Mouse (Mus musculus) stomach, embryonic 15.5 days (tissue): Measurements from ENCODE around the gene P2ry12. TPM values are rescaled to one million over a fixed set of nuclear protein-coding genes. Genes with fewer than 3 reads are reported as not detected.

Experiments
- ATAC-seq: fragments of 200-750 bp; cut with Nextera tagmentation; 2 replicates; pipeline ENCODE4 v1.8.0; 2017; ENCODE audit warnings: low read depth, moderate number of reproducible peaks, moderate TSS enrichment; ENCODE audit not compliant: insufficient read depth, low FRiP score
- H3K27ac ChIP-seq: fragments of 300-500 bp; sonication (generic); 2 replicates; pipeline ENCODE4 v1.5.1; 2015; ENCODE audit warnings: mild to moderate bottlenecking, inconsistent platforms
- H3K27me3 ChIP-seq: fragments of 300-500 bp; sonication (generic); replicated peaks from 2 replicates; pipeline ENCODE4 v1.6.1; 2015; ENCODE audit warnings: inconsistent platforms
- H3K36me3 ChIP-seq: fragments of 300-500 bp; sonication (generic); 2 replicates; pipeline ENCODE4 v1.6.1; 2015; ENCODE audit warnings: inconsistent platforms
- H3K4me1 ChIP-seq: fragments of 300-500 bp; sonication (generic); 2 replicates; pipeline ENCODE4 v1.6.1; 2015; ENCODE audit warnings: inconsistent platforms
- H3K4me2 ChIP-seq: fragments of 300-500 bp; sonication (generic); 2 replicates; pipeline ENCODE4 v1.6.1; 2015; ENCODE audit warnings: mild to moderate bottlenecking, inconsistent platforms
- H3K4me3 ChIP-seq: fragments of 300-500 bp; sonication (generic); replicated peaks from 2 replicates; pipeline ENCODE4 v1.5.1; 2015; ENCODE audit warnings: inconsistent platforms
- H3K9ac ChIP-seq: fragments of 300-500 bp; sonication (generic); 2 replicates; pipeline ENCODE4 v1.6.1; 2015; ENCODE audit warnings: inconsistent platforms
- H3K9me3 ChIP-seq: fragments of 300-500 bp; sonication (generic); 2 replicates; pipeline ENCODE4 v1.6.1; 2016; ENCODE audit warnings: inconsistent platforms
- WGBS: fragments of 180-500 bp; shearing (Covaris S2); methylation state at CpG from one replicate; pipeline ENCODE4 v1.1.7; 2015; 5-methylcytosine and 5-hydroxymethylcytosine counted together
- polyA plus RNA-seq: library from polyadenylated mRNA; unstranded; fragments of >200 nt; fragmentation: Nextera tagmentation; extraction: Ambion mirVana; gene quantifications from 2 replicates; pipeline ENCODE4 v1.2.1, GENCODE M21; 2015

The P2ry12 gene
- polyA plus RNA-seq, 1 experiment from 2014 or later: 3.4 TPM

DNA sequence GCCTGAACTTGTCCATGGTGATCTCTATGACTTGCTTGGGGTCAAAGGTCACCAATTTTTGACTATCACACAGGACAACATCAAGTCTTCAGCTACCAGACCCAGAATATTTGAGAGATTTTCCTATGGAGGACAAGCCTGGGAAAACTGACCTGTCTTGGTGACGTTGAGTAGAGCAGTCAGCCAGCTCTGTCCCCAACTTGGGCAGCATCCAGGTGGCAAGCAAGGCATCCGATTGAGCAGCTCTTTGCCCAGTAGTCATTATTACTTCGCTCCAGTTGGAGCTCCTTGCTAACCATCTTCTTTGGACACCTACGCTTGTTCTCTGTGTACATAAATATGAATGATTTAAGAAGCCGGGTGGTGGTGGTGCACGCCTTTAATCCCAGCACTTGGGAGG, 8.1 kb upstream of the P2ry12 start:
- no peaks in the 10 kb centered on the region for H3K36me3 ChIP-seq
- H3K9ac ChIP-seq: no peak overlapping the region
- 91% methylated on average over 6 of the region's 6 CpGs for WGBS
- no peak for ATAC-seq
- no peak overlapping the region for H3K4me2 ChIP-seq
- no peaks in the 10 kb centered on the region for H3K27me3 ChIP-seq
- H3K4me1 ChIP-seq: no peaks in the 10 kb centered on the region
- H3K27ac ChIP-seq: no peak overlapping the region
- H3K9me3 ChIP-seq: no peaks in the 10 kb centered on the region
- H3K4me3 ChIP-seq: no peak overlapping the region

DNA sequence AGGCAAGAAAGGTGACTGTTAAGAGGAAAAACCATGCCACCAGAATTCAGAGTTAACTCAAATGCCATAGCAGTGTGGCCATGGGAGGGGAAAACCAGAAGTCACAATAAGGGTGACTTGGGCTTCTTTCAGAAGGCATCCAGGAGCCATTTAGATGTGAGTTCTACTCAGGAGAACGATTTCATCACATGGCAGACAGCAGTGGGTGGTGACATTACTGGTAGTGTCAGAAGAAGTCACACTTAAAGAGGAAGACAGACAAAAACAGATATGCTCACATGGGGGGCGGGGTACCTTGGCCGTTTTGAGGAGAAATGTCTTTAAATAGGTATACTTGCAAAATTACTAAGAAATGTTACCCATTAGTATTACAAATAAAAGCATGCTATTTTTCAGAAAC, 1.3 kb upstream of the P2ry12 start:
- no peaks in the 10 kb centered on the region for H3K4me1 ChIP-seq
- H3K27me3 ChIP-seq: no peaks in the 10 kb centered on the region
- H3K4me2 ChIP-seq: no peak overlapping the region
- no peaks in the 10 kb centered on the region for H3K36me3 ChIP-seq
- no peak overlapping the region for H3K27ac ChIP-seq
- no peak overlapping the region for H3K9ac ChIP-seq
- WGBS: 76% methylated on average over 3 of the region's 3 CpGs
- H3K4me3 ChIP-seq: no peak overlapping the region
- no peaks in the 10 kb centered on the region for H3K9me3 ChIP-seq
- ATAC-seq: no peak

DNA sequence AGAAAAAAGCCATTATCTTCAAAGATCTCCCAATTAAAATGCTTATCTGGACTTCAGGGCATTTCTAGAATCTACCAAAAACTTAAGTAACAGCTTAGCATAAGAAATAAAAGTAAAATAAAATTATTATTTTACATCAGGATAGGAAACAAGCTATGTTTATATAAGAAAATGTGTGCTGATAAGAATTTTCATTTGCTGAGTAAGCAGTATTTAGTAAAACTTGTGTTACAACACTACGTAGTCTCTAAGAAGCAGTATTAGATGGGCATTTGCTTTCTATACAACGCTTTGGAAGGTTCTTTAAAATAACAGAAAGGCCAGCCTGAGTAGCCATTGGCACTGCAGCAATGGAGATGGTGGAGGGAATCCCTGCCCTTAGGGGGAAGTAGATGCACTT, 746 bp upstream of the P2ry12 start:
- H3K36me3 ChIP-seq: no peaks in the 10 kb centered on the region
- no peak overlapping the region for H3K9ac ChIP-seq
- no peak overlapping the region for H3K4me3 ChIP-seq
- H3K9me3 ChIP-seq: no peaks in the 10 kb centered on the region
- H3K27ac ChIP-seq: no peak overlapping the region
- ATAC-seq: no peak
- no peaks in the 10 kb centered on the region for H3K27me3 ChIP-seq
- no peaks in the 10 kb centered on the region for H3K4me1 ChIP-seq
- H3K4me2 ChIP-seq: no peak overlapping the region
- WGBS: 88% methylated on average over 2 of the region's 2 CpGs

DNA sequence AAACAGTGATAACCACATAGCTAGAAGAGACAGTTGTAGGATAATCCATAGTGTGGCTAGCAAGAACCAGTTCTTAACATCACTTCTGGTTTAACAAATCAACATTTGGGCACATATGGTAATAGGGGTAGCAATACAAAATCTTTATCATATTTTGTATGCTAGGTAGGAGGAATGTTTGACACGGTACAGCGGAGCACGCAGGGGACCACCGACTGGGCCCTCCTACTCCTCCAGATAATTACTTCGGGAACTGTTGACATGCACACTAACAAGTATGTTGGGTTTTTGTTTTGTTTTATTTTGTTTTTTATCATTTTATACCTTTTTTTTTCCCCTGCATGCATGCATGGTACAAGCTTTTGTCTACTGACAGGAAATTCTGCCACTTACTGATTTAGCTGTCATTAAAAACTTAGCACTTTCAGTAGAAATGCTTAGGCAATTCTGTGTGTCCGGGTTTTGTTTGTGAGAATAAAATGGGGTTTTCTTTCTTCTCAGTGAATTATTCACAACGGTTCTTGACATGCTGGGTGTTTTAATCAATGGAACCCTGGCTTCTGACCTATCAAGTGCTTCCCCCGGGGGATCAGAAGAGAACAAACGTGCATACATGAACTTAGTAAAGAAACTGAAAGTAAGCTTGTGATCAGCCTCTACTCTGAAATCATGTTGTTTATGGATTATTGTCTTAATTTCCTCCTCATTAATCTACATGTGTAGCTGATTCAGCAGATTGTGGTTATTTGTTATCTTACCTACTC, 780 bp downstream of the P2ry12 start:
- Histone ChIP-seq H3K4me1 (no peaks in the 10 kb centered on the region), H3K27me3 (no peaks in the 10 kb centered on the region), H3K27ac (no peak overlapping the region), H3K9ac (no peak overlapping the region), H3K4me2 (no peak overlapping the region), H3K36me3 (no peaks in the 10 kb centered on the region), H3K9me3 (no peaks in the 10 kb centered on the region), H3K4me3 (no peak overlapping the region)
- WGBS: 74% methylated on average over 9 of the region's 9 CpGs
- no peak for ATAC-seq

DNA sequence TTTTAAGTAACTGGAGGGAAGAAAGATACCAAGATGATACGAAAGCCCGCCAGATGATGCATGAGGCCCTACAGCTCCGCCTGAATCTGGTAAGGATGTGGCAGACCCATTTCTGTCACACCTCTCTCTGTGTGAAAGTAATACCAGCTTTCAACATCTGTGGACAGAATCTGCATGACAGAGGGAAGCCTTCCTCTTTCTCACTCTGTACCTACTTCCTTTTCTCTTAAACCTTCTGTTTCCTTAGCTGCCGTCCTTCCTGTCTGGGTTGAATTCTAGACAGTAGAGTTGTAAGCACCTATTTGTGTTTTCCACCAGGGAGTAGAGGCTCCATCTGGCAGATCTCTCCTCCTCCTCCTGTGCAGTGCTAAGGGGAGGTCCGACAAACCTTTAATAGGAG, 1.9 kb downstream of the P2ry12 start:
- Histone ChIP-seq H3K9ac (no peak overlapping the region), H3K4me2 (no peak overlapping the region), H3K27me3 (no peaks in the 10 kb centered on the region), H3K4me3 (no peak overlapping the region), H3K4me1 (no peaks in the 10 kb centered on the region), H3K36me3 (no peaks in the 10 kb centered on the region), H3K9me3 (no peaks in the 10 kb centered on the region), H3K27ac (no peak overlapping the region)
- ATAC-seq: no peak
- WGBS: 64% methylated on average over 5 of the region's 5 CpGs

DNA sequence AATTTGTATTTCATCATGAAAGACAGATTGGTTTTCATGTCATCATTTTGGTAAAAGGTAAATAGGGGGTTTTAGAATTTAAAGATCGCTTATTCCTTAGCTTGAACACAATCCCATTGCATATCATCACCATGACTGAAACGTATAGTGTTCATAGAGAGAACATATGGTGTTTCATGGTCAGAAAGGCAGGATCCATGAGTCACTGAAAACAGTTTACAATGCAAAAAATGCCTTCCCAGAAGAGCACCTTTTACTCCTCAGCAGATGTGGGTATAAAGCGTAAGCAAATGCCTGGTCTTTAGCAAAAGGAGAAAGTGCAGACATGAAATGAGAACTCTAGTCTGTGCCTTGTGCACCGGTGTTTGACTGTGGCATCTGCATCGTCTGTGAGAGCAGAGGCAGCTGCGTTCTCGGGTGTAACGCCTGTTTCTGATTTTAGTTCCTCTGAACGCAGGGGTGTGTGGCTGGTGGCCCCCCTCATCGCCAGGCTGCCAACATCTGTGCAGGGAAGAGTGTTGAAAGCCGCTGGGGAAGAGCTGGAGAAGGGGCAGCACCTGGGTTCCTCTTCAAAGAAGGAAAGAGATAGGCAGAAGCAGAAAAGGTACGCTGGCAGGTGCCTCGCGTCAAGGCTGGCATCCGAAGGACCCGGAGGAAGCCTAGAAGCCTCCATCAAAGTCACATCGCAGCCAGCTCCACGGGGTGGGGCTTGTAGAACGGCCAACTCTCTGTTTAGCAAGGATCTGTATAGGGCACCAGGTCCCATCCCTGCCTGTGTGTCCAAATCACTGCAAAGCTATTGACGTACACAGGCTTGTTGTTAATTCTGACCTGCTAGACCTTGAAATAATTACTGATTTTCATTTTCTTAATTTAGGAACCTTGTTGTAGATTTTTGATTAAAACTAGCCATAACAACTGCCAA, 4.7 kb downstream of the P2ry12 start:
- H3K27me3 ChIP-seq: no peaks in the 10 kb centered on the region
- no peak overlapping the region for H3K9ac ChIP-seq
- no peak overlapping the region for H3K27ac ChIP-seq
- H3K4me3 ChIP-seq: no peak overlapping the region
- no peak overlapping the region for H3K4me2 ChIP-seq
- no peak for ATAC-seq
- no peaks in the 10 kb centered on the region for H3K9me3 ChIP-seq
- H3K4me1 ChIP-seq: no peaks in the 10 kb centered on the region
- H3K36me3 ChIP-seq: no peaks in the 10 kb centered on the region
- 79% methylated on average over 20 of the region's 20 CpGs for WGBS

DNA sequence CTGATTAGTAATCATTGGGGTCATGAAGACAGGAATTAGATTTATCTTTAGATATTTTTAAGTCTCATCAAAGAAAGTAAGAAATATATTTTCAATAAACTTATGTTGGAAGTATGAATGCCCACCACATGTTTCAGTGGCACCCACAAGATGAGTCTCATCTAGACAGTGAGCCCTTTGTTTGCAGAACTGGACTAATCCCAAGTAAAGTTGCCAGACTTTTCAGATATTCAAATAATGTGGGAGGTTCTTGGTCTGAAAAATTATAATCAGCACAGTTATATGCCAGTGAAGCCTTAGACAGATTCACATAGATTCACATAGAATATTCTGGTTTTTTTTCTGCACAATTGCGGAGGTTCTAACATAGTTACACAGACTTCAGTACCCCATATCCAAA, 12.2 kb downstream of the P2ry12 start:
- Histone ChIP-seq H3K4me2 (no peak overlapping the region), H3K36me3 (no peaks in the 10 kb centered on the region), H3K27me3 (no peaks in the 10 kb centered on the region), H3K4me3 (no peak overlapping the region), H3K27ac (no peak overlapping the region), H3K4me1 (no peaks in the 10 kb centered on the region), H3K9me3 (no peaks in the 10 kb centered on the region), H3K9ac (no peak overlapping the region)
- whole genome bisulfite sequencing: 93% methylated on average over 1 of the region's 1 CpGs
- ATAC-seq: no peak

DNA sequence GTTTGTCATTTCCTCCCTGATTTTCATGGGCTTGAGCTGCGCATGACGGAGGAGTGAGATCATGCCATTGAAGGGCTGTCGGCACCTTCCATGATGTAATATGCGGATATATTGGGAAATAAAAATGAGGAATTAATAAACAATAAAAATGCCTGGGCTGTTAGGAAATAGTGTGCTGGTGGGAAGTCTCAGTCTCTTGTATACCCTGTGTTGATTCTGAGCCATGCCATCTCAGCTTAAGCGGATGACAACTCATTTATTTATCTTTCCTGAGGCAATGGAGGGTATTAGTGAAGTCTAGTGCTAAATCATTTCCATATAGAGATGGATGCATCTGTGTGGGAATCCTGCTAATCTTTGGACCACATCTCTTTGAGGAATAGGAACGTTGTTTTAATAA, 14.6 kb downstream of the P2ry12 start:
- H3K9me3 ChIP-seq: no peaks in the 10 kb centered on the region
- no peak for ATAC-seq
- WGBS: 84% methylated on average over 6 of the region's 6 CpGs

DNA sequence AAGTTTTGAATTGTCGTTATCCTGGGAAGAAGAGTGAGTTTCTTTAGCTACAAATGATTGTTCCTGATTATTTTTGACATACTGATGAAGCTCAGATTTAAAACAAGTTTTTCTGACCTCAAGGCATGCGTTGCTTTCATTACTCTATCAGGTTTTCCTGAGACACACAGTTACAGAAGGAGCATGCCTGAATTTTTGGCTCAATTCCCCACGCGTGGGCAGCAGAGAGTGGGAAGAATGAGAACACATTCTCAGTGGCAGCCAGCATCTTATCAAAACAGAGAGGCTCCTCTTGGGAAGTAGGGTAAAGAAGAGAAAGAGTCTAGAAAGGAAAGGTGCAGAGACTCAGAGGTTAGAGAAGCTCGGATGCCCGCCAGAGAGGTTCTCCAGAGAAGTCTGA, 19.3 kb downstream of the P2ry12 start:
- H3K36me3 ChIP-seq: no peaks in the 10 kb centered on the region
- H3K27ac ChIP-seq: no peak overlapping the region
- no peaks in the 10 kb centered on the region for H3K9me3 ChIP-seq
- H3K27me3 ChIP-seq: no peaks in the 10 kb centered on the region
- ATAC-seq: no peak
- no peak overlapping the region for H3K4me3 ChIP-seq
- no peaks in the 10 kb centered on the region for H3K4me1 ChIP-seq
- H3K4me2 ChIP-seq: no peak overlapping the region
- H3K9ac ChIP-seq: no peak overlapping the region
- WGBS: 72% methylated on average over 6 of the region's 6 CpGs

More for the DNA sequence above, 14.6 kb downstream of the P2ry12 start:
- H3K36me3 ChIP-seq: no peaks in the 10 kb centered on the region
- H3K9ac ChIP-seq: no peak overlapping the region
- no peak overlapping the region for H3K27ac ChIP-seq
- H3K4me3 ChIP-seq: no peak overlapping the region
- H3K4me2 ChIP-seq: no peak overlapping the region
- no peaks in the 10 kb centered on the region for H3K27me3 ChIP-seq
- no peaks in the 10 kb centered on the region for H3K4me1 ChIP-seq

DNA sequence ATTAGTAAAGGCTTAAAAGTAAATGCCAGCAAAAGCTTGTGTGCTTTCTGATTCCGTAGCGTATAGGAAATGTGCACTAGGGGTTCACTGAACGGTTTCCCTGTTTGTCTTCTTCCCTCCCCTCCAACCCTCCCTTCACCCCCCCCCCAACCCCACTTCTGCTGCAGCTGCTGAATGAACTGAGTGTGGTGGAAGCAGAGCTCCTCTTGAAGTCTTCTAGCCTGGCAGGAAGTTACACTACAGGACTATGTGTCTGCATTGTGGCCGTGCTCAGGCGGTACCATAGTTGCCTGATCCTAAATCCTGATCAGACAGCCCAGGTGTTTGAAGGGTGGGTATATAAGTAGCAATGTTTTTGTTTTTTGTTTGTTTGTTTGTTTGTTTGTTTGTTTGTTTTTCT, 27.8 kb downstream of the P2ry12 start:
- Histone ChIP-seq H3K4me1 (no peaks in the 10 kb centered on the region), H3K9ac (no peak overlapping the region), H3K4me3 (no peak overlapping the region), H3K27ac (no peak overlapping the region), H3K4me2 (no peak overlapping the region), H3K36me3 (no peaks in the 10 kb centered on the region), H3K27me3 (no peaks in the 10 kb centered on the region), H3K9me3 (no peaks in the 10 kb centered on the region)
- WGBS: 63% methylated on average over 5 of the region's 5 CpGs
- ATAC-seq: no peak

DNA sequence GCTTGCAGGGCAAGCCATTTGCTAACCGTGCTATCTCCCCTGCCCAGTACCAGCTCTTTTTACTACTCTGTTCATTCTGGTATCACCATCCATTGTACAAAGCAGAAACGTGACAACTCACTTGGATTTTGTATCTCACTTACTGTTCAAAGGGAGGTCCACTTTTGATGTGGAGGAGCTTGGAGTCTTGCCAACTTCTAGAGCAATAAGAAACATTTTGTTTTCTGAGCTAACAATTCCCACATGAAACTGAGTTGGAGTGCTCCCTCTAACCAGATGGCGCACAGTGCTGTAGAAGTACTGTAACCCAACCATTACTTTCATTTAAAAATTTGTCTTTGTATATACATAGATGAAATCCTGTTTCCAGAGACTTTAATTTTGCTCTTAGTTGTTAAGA, 31.8 kb downstream of the P2ry12 start:
- no peaks in the 10 kb centered on the region for H3K27me3 ChIP-seq
- 77% methylated on average over 3 of the region's 3 CpGs for WGBS
- ATAC-seq: no peak
- H3K27ac ChIP-seq: no peak overlapping the region
- H3K9me3 ChIP-seq: no peaks in the 10 kb centered on the region
- H3K9ac ChIP-seq: no peak overlapping the region
- no peak overlapping the region for H3K4me2 ChIP-seq
- 0 out of 2 replicates have a peak, but pooled peaks cover 3% of the 10 kb centered on the region for H3K4me1 ChIP-seq
- H3K4me3 ChIP-seq: no peak overlapping the region
- H3K36me3 ChIP-seq: no peaks in the 10 kb centered on the region
